Comparison of ENCODE assay signal across 9 mouse cellular contexts in the genomic region with DNA sequence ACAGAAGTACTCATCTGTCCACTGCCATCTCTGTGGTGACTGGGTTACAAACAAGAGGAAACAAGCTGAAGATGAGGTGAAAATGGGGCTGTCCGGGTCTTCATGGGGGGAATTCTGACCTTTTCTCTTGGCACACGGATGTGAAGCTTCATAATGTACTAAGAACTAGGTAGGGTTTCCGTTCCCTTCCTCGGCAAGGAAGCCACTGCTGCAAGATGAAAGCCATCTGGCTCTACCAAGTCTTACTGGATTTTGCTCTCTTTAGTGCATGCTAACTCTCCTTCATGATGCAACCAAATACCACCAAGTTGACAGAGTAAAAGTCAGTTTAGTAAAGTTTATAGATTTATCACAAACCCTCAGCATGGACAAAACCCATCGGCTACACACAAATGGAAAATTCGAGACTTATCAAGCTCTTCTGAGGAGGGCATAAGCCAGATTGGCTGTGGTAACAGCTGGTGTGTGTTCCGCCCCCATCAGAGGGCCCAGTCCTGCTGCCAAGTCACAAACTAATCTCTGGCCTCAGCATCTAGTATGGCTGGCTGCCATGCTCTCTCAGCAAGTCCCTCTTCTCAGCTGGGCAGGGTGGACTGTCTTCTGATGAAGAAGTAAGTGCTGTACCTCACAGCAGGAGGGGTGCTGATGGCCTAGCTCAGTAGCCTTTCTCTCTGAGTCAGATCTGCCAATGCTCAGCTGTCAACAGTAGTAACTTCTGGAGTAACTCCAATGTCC. TPM values are rescaled to one million over a fixed set of nuclear protein-coding genes. Genes with fewer than 3 reads are reported as not detected.
A peak's percentile ranks its signal among the peaks of the same experiment; 100 is the strongest.
DNase-seq lines count a peak whose midpoint lies in the region; ATAC-seq and TF ChIP-seq lines count a peak whose summit lies in the region.
"Had no signal": no experiment of that assay in that cellular context is flagged by ENCODE, and none has a peak within 500 bp of the region (broad histone marks: within the 10 kb centered on the region; RNA-seq: fewer than 3 reads in every experiment).

No protein-coding gene starts in this region.

- 72% methylated on average over 7 of the region's 7 CpGs for WGBS in hindbrain, postnatal 0 days
- WGBS in hindbrain, embryonic 13.5 days: 87% methylated on average over 7 of the region's 7 CpGs
- 71% methylated on average over 7 of the region's 7 CpGs for WGBS in heart, embryonic 12.5 days

- no peaks in the 10 kb centered on the region for H3K9me3 ChIP-seq in hindbrain, postnatal 0 days (ENCODE audit: low read length)
- H3K9me3 ChIP-seq in hindbrain, embryonic 13.5 days: no peaks in the 10 kb centered on the region
- H3K9me3 ChIP-seq in heart, embryonic 12.5 days (replicated peaks): no peaks in the 10 kb centered on the region

- H3K4me3 ChIP-seq in hindbrain, postnatal 0 days (ENCODE audit: low read length): no peak overlapping the region
- no peak overlapping the region for H3K4me3 ChIP-seq in hindbrain, embryonic 13.5 days
- H3K4me3 ChIP-seq in heart, embryonic 12.5 days: no peak overlapping the region

- DNase-seq in hindbrain, postnatal 0 days (ENCODE audit: low spot score): peak; percentile 81
- peak; percentile 27 for DNase-seq in cerebellum, adult 9-11 months
- DNase-seq in ovary, postnatal 14 days (ENCODE audit: low spot score): peak; percentile 42
- DNase-seq in B cell, adult 2 months: no peak
- DNase-seq in embryo, embryonic 9.5 days (ENCODE audit: extremely low spot score): no peak

- no peak for TF ChIP-seq CTCF in hindbrain, postnatal 0 days (IDR thresholded peaks at IDR 0.05; ENCODE audit: low read depth)

- no peaks in the 10 kb centered on the region for H3K36me3 ChIP-seq in hindbrain, postnatal 0 days (ENCODE audit: insufficient read depth, low read length)
- H3K36me3 ChIP-seq in hindbrain, embryonic 13.5 days: no peaks in the 10 kb centered on the region
- H3K36me3 ChIP-seq in heart, embryonic 12.5 days: no peaks in the 10 kb centered on the region

- H3K27ac ChIP-seq in hindbrain, postnatal 0 days: peak overlapping the region; percentile 26; the same call in 1 of the 2 replicates
- no peak overlapping the region for H3K27ac ChIP-seq in hindbrain, embryonic 13.5 days
- no peak overlapping the region for H3K27ac ChIP-seq in heart, embryonic 12.5 days (ENCODE audit: poor library complexity, severe bottlenecking)
- H3K27ac ChIP-seq: liver, embryonic 14.5 days had no signal

- H3K27me3 ChIP-seq in hindbrain, postnatal 0 days (ENCODE audit: insufficient read depth, low read length): no peaks in the 10 kb centered on the region
- H3K27me3 ChIP-seq in hindbrain, embryonic 13.5 days: no peaks in the 10 kb centered on the region
- no peaks in the 10 kb centered on the region for H3K27me3 ChIP-seq in heart, embryonic 12.5 days (replicated peaks)

- ATAC-seq in hindbrain, postnatal 0 days: peak; percentile 92
- no peak for ATAC-seq in hindbrain, embryonic 13.5 days (ENCODE audit: low FRiP score)
- ATAC-seq in heart, embryonic 12.5 days (ENCODE audit: insufficient number of reproducible peaks, low FRiP score): peak; percentile 63
- ATAC-seq in erythroid progenitor cell, adult 5-6 weeks (replicated peaks; ENCODE audit: low FRiP score, poor library complexity, severe bottlenecking): no peak

- H3K4me1 ChIP-seq in hindbrain, postnatal 0 days (ENCODE audit: insufficient read depth, low read length): 0 out of 2 replicates have a peak, but pooled peaks cover 6% of the 10 kb centered on the region
- no peaks in the 10 kb centered on the region for H3K4me1 ChIP-seq in hindbrain, embryonic 13.5 days (replicated peaks)
- no peaks in the 10 kb centered on the region for H3K4me1 ChIP-seq in heart, embryonic 12.5 days (replicated peaks)

- H3K4me2 ChIP-seq in hindbrain, postnatal 0 days (ENCODE audit: low read depth, low read length): no peak overlapping the region
- no peak overlapping the region for H3K4me2 ChIP-seq in hindbrain, embryonic 13.5 days
- no peak overlapping the region for H3K4me2 ChIP-seq in heart, embryonic 12.5 days

- no peak overlapping the region for H3K9ac ChIP-seq in hindbrain, postnatal 0 days (replicated peaks; ENCODE audit: low read length)
- no peak overlapping the region for H3K9ac ChIP-seq in hindbrain, embryonic 13.5 days
- no peak overlapping the region for H3K9ac ChIP-seq in heart, embryonic 12.5 days
- H3K9ac ChIP-seq: liver, embryonic 14.5 days had no signal

RNA-seq across cellular contexts. Expression of gene Spata5, which starts 20.9 kb away (rescaled TPM):
- 12.2 and 13.2 TPM in 2 replicates for total RNA-seq in hindbrain, postnatal 0 days (2014; rRNA removed)
- polyA plus RNA-seq in hindbrain, postnatal 0 days (2015; fragmentation: Nextera tagmentation; extraction: Ambion mirVana): 18.8 and 22.9 TPM in 2 replicates
- 30.6 and 38.3 TPM in 2 replicates for polyA plus RNA-seq in hindbrain, embryonic 13.5 days (2015; fragmentation: Nextera tagmentation; extraction: Ambion mirVana)
- polyA plus RNA-seq in heart, embryonic 12.5 days (2016; fragmentation: Nextera tagmentation; extraction: Ambion mirVana): 26.4 and 32.2 TPM in 2 replicates
- 4.2 and 14.4 TPM in 2 replicates for total RNA-seq in erythroid progenitor cell, adult 5-6 weeks (2015; ENCODE audit: low replicate concordance)
- total RNA-seq in erythroid progenitor cell, adult 5-6 weeks (2017; ENCODE audit: low replicate concordance): 8.3 and 31.3 TPM in 2 replicates

RNA-seq across cellular contexts. Expression of gene Nudt6, which starts 21.2 kb away (rescaled TPM):
- total RNA-seq in hindbrain, postnatal 0 days (2014; rRNA removed): 0.93 and 2.1 TPM in 2 replicates
- 8.7 and 10.1 TPM in 2 replicates for polyA plus RNA-seq in hindbrain, postnatal 0 days (2015; fragmentation: Nextera tagmentation; extraction: Ambion mirVana)
- 6.4 and 6.6 TPM in 2 replicates for polyA plus RNA-seq in hindbrain, embryonic 13.5 days (2015; fragmentation: Nextera tagmentation; extraction: Ambion mirVana)
- polyA plus RNA-seq in heart, embryonic 12.5 days (2016; fragmentation: Nextera tagmentation; extraction: Ambion mirVana): 10.0 and 12.4 TPM in 2 replicates
- not detected in 2 replicates for total RNA-seq in erythroid progenitor cell, adult 5-6 weeks (2015; ENCODE audit: low replicate concordance)
- total RNA-seq in erythroid progenitor cell, adult 5-6 weeks (2017; ENCODE audit: low replicate concordance): 2.2 TPM in 1 of 2 replicates, not detected in the other

RNA-seq across cellular contexts. Expression of gene Fgf2, which starts 50.7 kb away (rescaled TPM):
- total RNA-seq in hindbrain, postnatal 0 days (2014; rRNA removed): 2.9 and 3.7 TPM in 2 replicates
- 0.95 and 1.1 TPM in 2 replicates for polyA plus RNA-seq in hindbrain, postnatal 0 days (2015; fragmentation: Nextera tagmentation; extraction: Ambion mirVana)
- 0.34 and 0.53 TPM in 2 replicates for polyA plus RNA-seq in hindbrain, embryonic 13.5 days (2015; fragmentation: Nextera tagmentation; extraction: Ambion mirVana)
- 2.3 and 3.1 TPM in 2 replicates for polyA plus RNA-seq in heart, embryonic 12.5 days (2016; fragmentation: Nextera tagmentation; extraction: Ambion mirVana)
- total RNA-seq in erythroid progenitor cell, adult 5-6 weeks (2015; ENCODE audit: low replicate concordance): not detected in 2 replicates
- total RNA-seq in erythroid progenitor cell, adult 5-6 weeks (2017; ENCODE audit: low replicate concordance): 0.23 TPM in 1 of 2 replicates, not detected in the other

Comparison
In these comparisons a context has a peak if more than half of its experiments do, and no peak if none do; other contexts are left out.
1. ATAC-seq: peak in hindbrain, postnatal 0 days (single experiment) and heart, embryonic 12.5 days (single experiment); none in hindbrain, embryonic 13.5 days (single experiment) and erythroid progenitor cell, adult 5-6 weeks (single experiment).
2. DNase-seq: peak in hindbrain, postnatal 0 days (single experiment), cerebellum, adult 9-11 months (single experiment) and ovary, postnatal 14 days (single experiment); none in B cell, adult 2 months (0 of 2) and embryo, embryonic 9.5 days (single experiment).